Mouse (Mus musculus): ENCODE data around the gene Dock9. TPM values are rescaled to one million over a fixed set of nuclear protein-coding genes. Genes with fewer than 3 reads are reported as not detected.
A peak's percentile ranks its signal among the peaks of the same experiment; 100 is the strongest.

The Dock9 gene
- polyA plus RNA-seq, 1 experiment from 2014 or later, result 17.9 TPM

DNA sequence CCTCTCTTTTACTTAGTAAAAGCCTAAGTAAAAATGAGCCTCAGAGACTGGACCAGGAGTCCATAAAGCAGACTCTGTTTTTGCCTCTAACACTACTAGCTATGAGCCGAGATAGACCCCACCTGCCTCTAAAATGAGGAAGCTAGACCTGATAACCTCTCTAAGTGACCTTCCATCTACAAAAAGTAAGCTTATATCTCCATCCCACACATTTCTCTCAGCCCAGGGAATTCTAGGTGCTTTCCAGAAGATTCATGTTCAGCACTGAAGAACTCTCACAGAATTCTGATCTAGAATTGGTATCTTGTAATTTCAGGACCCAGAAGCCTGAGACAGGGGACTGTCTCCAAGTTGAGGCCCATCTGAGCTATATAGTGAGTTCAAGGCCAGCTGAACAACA is 12.2 kb downstream of the Dock9 start:
- Histone ChIP-seq H3K4me2 (ENCODE audit: low read length) (no peak overlapping the region), H3K4me3 (ENCODE audit: low read depth, low read length) (no peak overlapping the region), H3K27me3 (ENCODE audit: control insufficient read depth, insufficient read depth, low read depth, low read length) (no peaks in the 10 kb centered on the region), H3K36me3 (ENCODE audit: control insufficient read depth, insufficient read depth, low read length) (no peaks in the 10 kb centered on the region), H3K9me3 (replicated peaks; ENCODE audit: control insufficient read depth, low read length, poor library complexity, severe bottlenecking) (no peaks in the 10 kb centered on the region), H3K9ac (ENCODE audit: low read depth, low read length) (no peak overlapping the region), H3K4me1 (ENCODE audit: control insufficient read depth, insufficient read depth, low read length) (no peaks in the 10 kb centered on the region), H3K27ac (ENCODE audit: low read length) (no peak overlapping the region)
- ATAC-seq, result no peak
- WGBS, result 81% methylated on average over 1 of the region's 1 CpGs

DNA sequence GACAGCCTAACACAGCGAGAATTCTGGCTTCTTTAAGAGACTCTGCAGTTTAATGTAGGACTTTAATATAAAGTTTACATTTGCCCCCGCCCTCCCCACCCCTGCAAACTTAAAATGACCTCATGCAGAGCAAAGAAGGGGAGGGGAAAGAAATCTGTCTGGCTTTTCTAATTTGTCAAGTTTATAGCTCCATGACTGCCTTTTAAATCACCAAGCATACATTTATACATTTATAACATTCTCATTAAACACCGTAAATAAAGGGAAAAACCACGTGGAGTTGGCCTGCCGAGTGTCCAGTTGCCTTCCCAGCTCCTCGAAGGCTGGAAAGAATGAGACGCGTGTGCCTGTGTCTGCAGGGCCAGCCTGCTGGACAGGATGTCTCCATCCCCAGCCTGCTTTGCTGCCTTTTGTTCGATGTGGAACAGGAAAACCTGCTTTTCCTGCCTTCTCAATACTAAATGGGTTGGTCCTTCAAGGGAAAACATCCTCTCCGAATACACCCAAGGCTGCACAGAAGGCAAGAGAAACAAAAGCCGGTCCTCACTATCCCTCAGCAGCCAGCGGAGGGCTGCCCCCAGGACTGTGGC is 16.6 kb downstream of the Dock9 start:
- no peak overlapping the region for H3K9ac ChIP-seq (ENCODE audit: low read depth, low read length)
- 65% methylated on average over 12 of the region's 12 CpGs for WGBS
- no peak overlapping the region for H3K4me3 ChIP-seq (ENCODE audit: low read depth, low read length)
- ATAC-seq, result no peak
- H3K27ac ChIP-seq (ENCODE audit: low read length), result no peak overlapping the region
- no peaks in the 10 kb centered on the region for H3K4me1 ChIP-seq (ENCODE audit: control insufficient read depth, insufficient read depth, low read length)
- no peaks in the 10 kb centered on the region for H3K9me3 ChIP-seq (replicated peaks; ENCODE audit: control insufficient read depth, low read length, poor library complexity, severe bottlenecking)
- no peaks in the 10 kb centered on the region for H3K27me3 ChIP-seq (ENCODE audit: control insufficient read depth, insufficient read depth, low read depth, low read length)
- no peak overlapping the region for H3K4me2 ChIP-seq (ENCODE audit: low read length)
- H3K36me3 ChIP-seq (ENCODE audit: control insufficient read depth, insufficient read depth, low read length), result no peaks in the 10 kb centered on the region

DNA sequence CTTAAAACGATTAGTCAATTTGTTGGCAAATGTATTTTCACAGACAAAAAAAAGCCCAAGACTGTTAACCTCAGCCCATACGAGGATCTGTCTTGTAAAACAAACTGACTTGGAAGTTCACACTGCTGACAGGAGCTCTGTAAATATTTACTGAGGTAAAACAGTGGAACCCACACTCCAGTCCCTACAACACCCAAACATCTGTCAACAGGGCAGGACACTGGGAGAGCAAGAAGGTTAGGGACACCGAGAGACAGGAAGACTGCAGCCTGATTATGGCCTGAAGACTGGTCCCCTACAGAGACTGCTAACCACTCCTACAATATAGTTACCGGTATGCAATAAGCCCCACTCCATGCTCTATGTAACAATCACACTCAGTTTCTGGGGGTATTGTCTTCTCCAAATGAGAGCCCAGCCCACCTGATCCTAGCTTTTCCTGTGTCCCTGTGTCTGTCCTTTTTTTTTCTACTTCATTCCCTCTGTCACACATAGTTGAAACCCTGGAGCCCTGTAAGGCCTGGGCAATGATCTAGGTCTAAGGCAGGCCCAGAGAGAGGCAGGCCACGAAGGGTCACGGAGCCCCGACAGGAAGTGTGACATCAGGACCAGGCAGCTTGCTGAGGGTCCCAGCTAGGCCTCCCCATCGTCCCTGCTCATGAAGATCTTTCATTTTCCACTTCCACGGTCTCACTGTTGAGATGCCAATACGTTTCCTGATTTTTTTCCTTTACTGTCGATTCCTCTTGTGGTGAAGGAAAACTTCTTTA is 17.3 kb downstream of the Dock9 start:
- no peak overlapping the region for H3K4me3 ChIP-seq (ENCODE audit: low read depth, low read length)
- ATAC-seq, result no peak
- no peak overlapping the region for H3K27ac ChIP-seq (ENCODE audit: low read length)
- H3K27me3 ChIP-seq (ENCODE audit: control insufficient read depth, insufficient read depth, low read depth, low read length), result no peaks in the 10 kb centered on the region
- H3K36me3 ChIP-seq (ENCODE audit: control insufficient read depth, insufficient read depth, low read length), result no peaks in the 10 kb centered on the region
- H3K9ac ChIP-seq (ENCODE audit: low read depth, low read length), result no peak overlapping the region
- WGBS, result 74% methylated on average over 11 of the region's 11 CpGs
- H3K4me1 ChIP-seq (ENCODE audit: control insufficient read depth, insufficient read depth, low read length), result no peaks in the 10 kb centered on the region
- no peak overlapping the region for H3K4me2 ChIP-seq (ENCODE audit: low read length)
- H3K9me3 ChIP-seq (replicated peaks; ENCODE audit: control insufficient read depth, low read length, poor library complexity, severe bottlenecking), result no peaks in the 10 kb centered on the region

DNA sequence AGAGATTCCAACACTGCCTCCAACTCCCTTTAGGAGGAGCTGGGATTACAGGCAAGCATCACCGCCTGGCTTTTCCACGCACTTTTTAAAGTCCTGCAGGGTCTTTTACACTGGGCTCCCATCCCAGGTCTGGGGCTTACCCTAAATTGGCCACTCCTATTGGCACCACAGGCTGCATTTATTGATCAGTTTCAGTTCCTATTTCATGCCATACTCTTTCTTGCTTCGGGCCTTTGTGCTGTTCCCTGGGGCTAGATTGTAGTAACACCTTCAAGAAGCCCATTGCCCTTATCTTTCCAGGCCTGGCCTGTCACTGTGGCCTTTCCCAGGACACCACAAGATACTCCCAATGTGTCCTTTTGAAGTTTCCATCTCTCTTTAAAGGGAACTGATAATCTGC is 18.0 kb downstream of the Dock9 start:
- no peak overlapping the region for H3K4me3 ChIP-seq (ENCODE audit: low read depth, low read length)
- H3K36me3 ChIP-seq (ENCODE audit: control insufficient read depth, insufficient read depth, low read length), result no peaks in the 10 kb centered on the region
- ATAC-seq, result no peak
- H3K9me3 ChIP-seq (replicated peaks; ENCODE audit: control insufficient read depth, low read length, poor library complexity, severe bottlenecking), result no peaks in the 10 kb centered on the region
- H3K27me3 ChIP-seq (ENCODE audit: control insufficient read depth, insufficient read depth, low read depth, low read length), result no peaks in the 10 kb centered on the region
- no peak overlapping the region for H3K4me2 ChIP-seq (ENCODE audit: low read length)
- H3K9ac ChIP-seq (ENCODE audit: low read depth, low read length), result no peak overlapping the region
- 77% methylated on average over 3 of the region's 3 CpGs for WGBS
- no peaks in the 10 kb centered on the region for H3K4me1 ChIP-seq (ENCODE audit: control insufficient read depth, insufficient read depth, low read length)
- H3K27ac ChIP-seq (ENCODE audit: low read length), result no peak overlapping the region

DNA sequence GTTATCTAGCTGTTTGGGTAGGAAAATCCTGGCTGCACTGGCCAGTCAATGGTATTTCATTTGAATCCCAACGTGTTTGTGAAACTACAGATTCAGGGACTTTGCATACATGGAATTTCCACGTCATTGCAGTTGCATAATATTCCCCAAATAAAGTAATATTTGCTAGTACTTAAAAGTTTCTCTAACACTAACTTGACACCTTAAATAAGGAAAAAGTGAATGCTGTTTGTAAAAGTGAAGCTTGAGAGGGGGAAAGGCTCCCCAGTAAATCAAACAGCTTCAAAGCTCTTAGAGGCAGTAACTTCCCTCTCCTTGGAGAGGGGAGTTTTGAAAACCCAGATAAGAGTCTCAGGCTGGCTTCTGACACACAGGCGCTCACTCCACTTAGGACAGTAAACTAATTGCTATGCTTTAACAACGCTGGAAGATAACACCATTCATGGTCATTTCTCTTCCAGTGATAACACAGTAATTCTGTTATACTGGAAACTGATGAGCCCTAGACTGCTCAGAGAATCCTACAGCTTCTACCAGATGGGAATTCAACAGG is 20.3 kb downstream of the Dock9 start:
- Histone ChIP-seq H3K9me3 (replicated peaks; ENCODE audit: control insufficient read depth, low read length, poor library complexity, severe bottlenecking) (no peaks in the 10 kb centered on the region), H3K4me3 (ENCODE audit: low read depth, low read length) (no peak overlapping the region), H3K9ac (ENCODE audit: low read depth, low read length) (no peak overlapping the region), H3K4me1 (ENCODE audit: control insufficient read depth, insufficient read depth, low read length) (no peaks in the 10 kb centered on the region), H3K27ac (ENCODE audit: low read length) (no peak overlapping the region), H3K4me2 (ENCODE audit: low read length) (no peak overlapping the region), H3K36me3 (ENCODE audit: control insufficient read depth, insufficient read depth, low read length) (no peaks in the 10 kb centered on the region), H3K27me3 (ENCODE audit: control insufficient read depth, insufficient read depth, low read depth, low read length) (no peaks in the 10 kb centered on the region)
- no peak for ATAC-seq
- 94% methylated on average over 4 of the region's 4 CpGs for WGBS

DNA sequence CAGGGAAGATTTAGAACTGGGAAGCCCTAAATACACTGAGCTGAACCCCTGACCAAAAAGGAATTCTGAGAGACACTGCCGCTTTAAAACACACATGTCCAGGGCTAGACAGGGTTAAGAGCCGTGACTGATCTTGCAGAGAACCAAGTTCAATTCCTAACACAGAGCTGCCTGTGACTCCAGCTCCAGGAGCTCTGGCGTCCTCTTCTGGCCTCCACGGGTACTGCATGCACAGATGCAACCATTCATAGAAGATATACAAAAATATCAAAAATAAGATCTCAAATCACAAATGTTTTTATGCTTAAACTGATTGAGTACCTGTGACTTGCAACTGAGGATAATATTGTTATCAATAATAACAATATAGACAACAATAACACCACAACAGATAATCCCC is 20.9 kb downstream of the Dock9 start:
- no peaks in the 10 kb centered on the region for H3K36me3 ChIP-seq (ENCODE audit: control insufficient read depth, insufficient read depth, low read length)
- H3K9me3 ChIP-seq (replicated peaks; ENCODE audit: control insufficient read depth, low read length, poor library complexity, severe bottlenecking), result no peaks in the 10 kb centered on the region
- H3K27ac ChIP-seq (ENCODE audit: low read length), result no peak overlapping the region
- H3K4me3 ChIP-seq (ENCODE audit: low read depth, low read length), result no peak overlapping the region
- no peaks in the 10 kb centered on the region for H3K27me3 ChIP-seq (ENCODE audit: control insufficient read depth, insufficient read depth, low read depth, low read length)
- 91% methylated on average over 4 of the region's 4 CpGs for WGBS
- no peak overlapping the region for H3K4me2 ChIP-seq (ENCODE audit: low read length)
- ATAC-seq, result no peak
- no peak overlapping the region for H3K9ac ChIP-seq (ENCODE audit: low read depth, low read length)
- no peaks in the 10 kb centered on the region for H3K4me1 ChIP-seq (ENCODE audit: control insufficient read depth, insufficient read depth, low read length)

DNA sequence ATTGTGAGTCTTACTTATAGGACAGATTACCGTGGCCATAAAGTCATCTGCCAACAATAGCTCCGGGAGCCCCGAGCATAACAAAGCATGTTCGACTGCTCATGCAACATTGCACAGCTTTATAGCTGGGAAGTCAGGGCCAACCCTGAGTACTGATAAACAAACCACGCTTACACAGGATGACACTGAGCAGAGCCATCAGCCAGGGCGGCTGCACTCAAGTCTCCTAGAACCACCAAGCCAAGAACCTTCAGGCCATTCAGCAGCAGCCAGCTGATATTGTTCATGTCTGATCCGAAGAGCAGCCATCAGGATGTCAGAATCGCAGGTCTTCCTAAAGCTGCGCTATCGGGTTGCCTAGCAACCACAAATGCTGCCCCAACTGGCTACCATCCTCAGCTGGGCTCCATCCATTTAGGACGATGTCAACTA is 35.6 kb downstream of the Dock9 start:
- no peak overlapping the region for H3K9ac ChIP-seq (ENCODE audit: low read depth, low read length)

DNA sequence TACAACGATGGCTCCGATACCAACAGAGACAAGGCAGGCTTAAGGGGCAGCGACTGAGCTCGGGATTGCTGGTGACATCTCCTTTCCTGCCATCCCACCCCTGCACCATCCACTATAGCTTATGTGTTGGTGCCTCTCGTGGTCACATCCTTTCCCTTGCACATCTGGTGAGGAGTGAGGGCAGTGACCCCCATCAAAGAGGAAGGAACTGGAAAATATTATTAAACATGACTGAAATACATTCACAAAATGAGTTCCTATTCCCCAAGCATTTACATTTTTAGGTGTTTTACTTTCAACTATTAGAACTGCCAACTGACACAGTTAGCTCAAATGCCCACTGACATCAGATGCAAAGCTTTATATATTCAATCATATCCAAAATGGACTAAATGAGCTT is 37.2 kb downstream of the Dock9 start:
- Histone ChIP-seq H3K4me3 (ENCODE audit: low read depth, low read length) (no peak overlapping the region), H3K4me2 (ENCODE audit: low read length) (no peak overlapping the region), H3K9me3 (replicated peaks; ENCODE audit: control insufficient read depth, low read length, poor library complexity, severe bottlenecking) (no peaks in the 10 kb centered on the region), H3K9ac (ENCODE audit: low read depth, low read length) (no peak overlapping the region), H3K4me1 (ENCODE audit: control insufficient read depth, insufficient read depth, low read length) (peaks cover 8% of the 10 kb centered on the region; the same call in 1 of the 2 replicates), H3K27ac (ENCODE audit: low read length) (no peak overlapping the region), H3K36me3 (ENCODE audit: control insufficient read depth, insufficient read depth, low read length) (no peaks in the 10 kb centered on the region), H3K27me3 (ENCODE audit: control insufficient read depth, insufficient read depth, low read depth, low read length) (no peaks in the 10 kb centered on the region)
- 85% methylated on average over 5 of the region's 5 CpGs for WGBS
- no peak for ATAC-seq

More for the DNA sequence above, 35.6 kb downstream of the Dock9 start:
- peak; percentile 84 for ATAC-seq
- H3K9me3 ChIP-seq (replicated peaks; ENCODE audit: control insufficient read depth, low read length, poor library complexity, severe bottlenecking), result no peaks in the 10 kb centered on the region
- WGBS, result 34% methylated on average over 11 of the region's 11 CpGs
- H3K4me3 ChIP-seq (ENCODE audit: low read depth, low read length), result no peak overlapping the region
- peak overlapping the region; percentile 13; the same call in 1 of the 2 replicates for H3K4me2 ChIP-seq (ENCODE audit: low read length)
- H3K27me3 ChIP-seq (ENCODE audit: control insufficient read depth, insufficient read depth, low read depth, low read length), result no peaks in the 10 kb centered on the region
- peak overlapping the region; percentile 17; the same call in 1 of the 2 replicates for H3K27ac ChIP-seq (ENCODE audit: low read length)
- H3K4me1 ChIP-seq (ENCODE audit: control insufficient read depth, insufficient read depth, low read length), result peaks cover 8% of the 10 kb centered on the region; the same call in 1 of the 2 replicates
- H3K36me3 ChIP-seq (ENCODE audit: control insufficient read depth, insufficient read depth, low read length), result no peaks in the 10 kb centered on the region

DNA sequence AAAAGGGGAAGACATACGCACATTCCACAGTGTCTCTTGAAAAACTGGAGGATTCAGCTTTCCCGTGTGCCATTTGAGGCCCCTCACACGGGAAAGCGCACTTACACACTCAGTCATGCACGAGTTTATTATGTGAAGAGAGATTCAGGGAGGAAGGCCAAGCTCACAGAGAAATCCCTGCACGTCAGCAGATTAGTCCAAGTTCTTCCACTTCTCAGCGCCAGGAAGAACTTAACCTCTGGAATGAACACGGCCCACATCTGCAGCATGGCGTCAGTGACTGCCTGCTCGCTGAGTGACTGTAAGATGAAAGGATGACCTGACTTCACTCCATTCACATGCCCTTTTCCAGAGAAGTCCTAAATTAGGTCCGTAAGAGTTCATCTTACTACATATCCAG is 43.5 kb downstream of the Dock9 start:
- H3K4me1 ChIP-seq (ENCODE audit: control insufficient read depth, insufficient read depth, low read length), result no peaks in the 10 kb centered on the region

More for the DNA sequence above, 43.5 kb downstream of the Dock9 start:
- 63% methylated on average over 11 of the region's 11 CpGs for WGBS
- Histone ChIP-seq H3K36me3 (ENCODE audit: control insufficient read depth, insufficient read depth, low read length) (no peaks in the 10 kb centered on the region), H3K27ac (ENCODE audit: low read length) (no peak overlapping the region), H3K4me3 (ENCODE audit: low read depth, low read length) (no peak overlapping the region), H3K9me3 (replicated peaks; ENCODE audit: control insufficient read depth, low read length, poor library complexity, severe bottlenecking) (no peaks in the 10 kb centered on the region), H3K4me2 (ENCODE audit: low read length) (no peak overlapping the region), H3K9ac (ENCODE audit: low read depth, low read length) (no peak overlapping the region), H3K27me3 (ENCODE audit: control insufficient read depth, insufficient read depth, low read depth, low read length) (no peaks in the 10 kb centered on the region)
- no peak for ATAC-seq
